Mouse (Mus musculus) left cerebral cortex, adult 8-10 months (tissue): ENCODE measurements around the gene Lmnb2. TPM values are rescaled to one million over a fixed set of nuclear protein-coding genes. Genes with fewer than 3 reads are reported as not detected.
A peak's percentile ranks its signal among the peaks of the same experiment; 100 is the strongest.

ENCODE experiments used
- DNase-seq, 2 experiments: peaks; one replicate each; pipeline ENCODE4 v3.0.0; 2022; ENCODE audit warnings: low spot score in 2 of 2
- total RNA-seq, 4 experiments: library from RNA; stranded (reverse); gene quantifications; 2 replicates each; pipeline ENCODE4 v1.2.4; 2022

Gene Lmnb2
- total RNA-seq, 4 experiments from 2014 or later, result 17.6 to 21.2 (median 20.1) TPM

GRCm38 (mm10) chr10:80857386-80857785 lies 60.7 kb downstream of the Lmnb2 start:
- peak in 1 of 2 experiments; percentile 55 for DNase-seq

GRCm38 (mm10) chr10:80856908-80857307 lies 61.1 kb downstream of the Lmnb2 start:
- DNase-seq, result no peak

- no peak for DNase-seq
Observed at GRCm38 (mm10) chr10:80856267-80856666, 61.8 kb downstream of the Lmnb2 start.

- no peak for DNase-seq
Observed at GRCm38 (mm10) chr10:80855749-80856073, 62.3 kb downstream of the Lmnb2 start.

GRCm38 (mm10) chr10:80854913-80855748 lies 62.9 kb downstream of the Lmnb2 start, which contains the start of the genes Lsm7 and Sppl2b:
Gene Lsm7 (minus strand): TSS chr10:80855209.
Gene Sppl2b (plus strand): TSS chr10:80855275.
- peak; percentile 90 to 95 for DNase-seq

Other genes starting within 250 kb of the Lmnb2 start
- gene Mknk2, start 240.1 kb downstream of the Lmnb2 start, total RNA-seq, result 10 to 100 TPM; 36.0 to 47.0 (median 40.9) TPM
- gene Mob3a, start 216.3 kb downstream of the Lmnb2 start, total RNA-seq, result 10 to 100 TPM; 12.0 to 17.6 (median 14.8) TPM
- gene Izumo4, start 216.1 kb downstream of the Lmnb2 start, total RNA-seq, result 10 to 100 TPM; 44.2 to 67.8 (median 57.0) TPM
- 100 to 1,000 TPM; 126 to 147 (median 139) TPM for gene Ap3d1, start 176.0 kb downstream of the Lmnb2 start, total RNA-seq
- 10 to 100 TPM; 39.0 to 53.1 (median 41.5) TPM for gene Dot1l, start 163.0 kb downstream of the Lmnb2 start, total RNA-seq
- gene Sf3a2, start 120.0 kb downstream of the Lmnb2 start, total RNA-seq, result 10 to 100 TPM; 35.5 to 53.7 (median 46.1) TPM
- 10 to 100 TPM; 61.3 to 74.5 (median 66.4) TPM for gene Plekhj1, start 119.6 kb downstream of the Lmnb2 start, total RNA-seq
- gene Amh, start 113.0 kb downstream of the Lmnb2 start, total RNA-seq, result 1 to 10 TPM; 1.1 to 2.2 (median 1.7) TPM
- 1 to 10 TPM; 5.1 to 9.7 (median 6.2) TPM for gene Jsrp1, start 104.7 kb downstream of the Lmnb2 start, total RNA-seq
- gene Oaz1, start 91.6 kb downstream of the Lmnb2 start, total RNA-seq, result 100 to 1,000 TPM; 505 to 586 (median 560) TPM
- 10 to 100 TPM; 46.4 to 64.4 (median 48.1) TPM for gene Lingo3, start 74.2 kb downstream of the Lmnb2 start, total RNA-seq
- 10 to 100 TPM; 35.4 to 57.9 (median 48.2) TPM for gene Lsm7, start 63.0 kb downstream of the Lmnb2 start, total RNA-seq
- gene Sppl2b, start 63.0 kb downstream of the Lmnb2 start, total RNA-seq, result 10 to 100 TPM; 42.1 to 52.3 (median 46.0) TPM
- gene Tmprss9, start 46.4 kb downstream of the Lmnb2 start, total RNA-seq, result under 1 TPM; 0.22 to 0.60 (median 0.39) TPM
- 100 to 1,000 TPM; 106 to 147 (median 124) TPM for gene Timm13, start 17.3 kb downstream of the Lmnb2 start, total RNA-seq
- 10 to 100 TPM; 13.8 to 24.0 (median 20.6) TPM for gene Gadd45b, start 11.8 kb upstream of the Lmnb2 start, total RNA-seq
- gene Gng7, start 96.7 kb upstream of the Lmnb2 start, total RNA-seq, result 100 to 1,000 TPM; 204 to 252 (median 224) TPM
- gene Diras1, start 107.4 kb upstream of the Lmnb2 start, total RNA-seq, result 100 to 1,000 TPM; 115 to 131 (median 118) TPM
- gene Slc39a3, start 119.2 kb upstream of the Lmnb2 start, total RNA-seq, result 10 to 100 TPM; 53.9 to 58.9 (median 56.4) TPM
- 100 to 1,000 TPM; 165 to 176 (median 169) TPM for gene Sgta, start 141.9 kb upstream of the Lmnb2 start, total RNA-seq
- gene Thop1, start 151.8 kb upstream of the Lmnb2 start, total RNA-seq, result 10 to 100 TPM; 37.2 to 47.4 (median 43.3) TPM
- under 1 TPM in 3 of 4 experiments, not detected in 1; 0.28 to 0.48 (median 0.37) TPM for gene Creb3l3, start 180.6 kb upstream of the Lmnb2 start, total RNA-seq
- gene Map2k2, start 187.7 kb upstream of the Lmnb2 start, total RNA-seq, result 100 to 1,000 TPM; 121 to 132 (median 126) TPM
- 100 to 1,000 TPM; 106 to 115 (median 112) TPM for gene Zbtb7a, start 217.0 kb upstream of the Lmnb2 start, total RNA-seq
- gene Pias4, start 249.7 kb upstream of the Lmnb2 start, total RNA-seq, result 10 to 100 TPM; 22.0 to 30.4 (median 27.9) TPM